Mouse (Mus musculus) E14TG2a.4 (cell line): ENCODE measurements around the gene Trim8.

Experiments used
- H3K27me3 ChIP-seq: 2 replicates; pipeline ENCODE4 v1.6.1; 2014; ENCODE audit warnings: low read length, control low read depth; ENCODE audit not compliant: insufficient read depth
- H3K36me3 ChIP-seq: 2 replicates; pipeline ENCODE4 v1.6.1; 2014; ENCODE audit warnings: low read length, control low read depth; ENCODE audit not compliant: insufficient read depth
- H3K4me1 ChIP-seq: replicated peaks from 2 replicates; pipeline ENCODE4 v1.6.1; 2014; ENCODE audit warnings: low read depth, low read length, control low read depth
- H3K4me3 ChIP-seq: replicated peaks from 2 replicates; pipeline ENCODE4 v1.5.1; 2014; ENCODE audit warnings: mild to moderate bottlenecking, low read length
- H3K9me3 ChIP-seq: 2 replicates; pipeline ENCODE4 v1.6.1; 2014; ENCODE audit warnings: low read length, control low read depth
- CTCF ChIP-seq: conservative IDR thresholded peaks from 2 replicates; pipeline ENCODE4 v1.5.1; 2014; ENCODE audit warnings: low read length
- NANOG ChIP-seq: IDR thresholded peaks from 2 replicates; pipeline ENCODE4 v1.6.1; 2014; ENCODE audit warnings: borderline replicate concordance, low read length, mixed read lengths
- POU5F1 ChIP-seq: IDR thresholded peaks from 2 replicates; pipeline ENCODE4 v1.6.1; 2014; ENCODE audit warnings: low read length, borderline replicate concordance

The Trim8 gene

DNA sequence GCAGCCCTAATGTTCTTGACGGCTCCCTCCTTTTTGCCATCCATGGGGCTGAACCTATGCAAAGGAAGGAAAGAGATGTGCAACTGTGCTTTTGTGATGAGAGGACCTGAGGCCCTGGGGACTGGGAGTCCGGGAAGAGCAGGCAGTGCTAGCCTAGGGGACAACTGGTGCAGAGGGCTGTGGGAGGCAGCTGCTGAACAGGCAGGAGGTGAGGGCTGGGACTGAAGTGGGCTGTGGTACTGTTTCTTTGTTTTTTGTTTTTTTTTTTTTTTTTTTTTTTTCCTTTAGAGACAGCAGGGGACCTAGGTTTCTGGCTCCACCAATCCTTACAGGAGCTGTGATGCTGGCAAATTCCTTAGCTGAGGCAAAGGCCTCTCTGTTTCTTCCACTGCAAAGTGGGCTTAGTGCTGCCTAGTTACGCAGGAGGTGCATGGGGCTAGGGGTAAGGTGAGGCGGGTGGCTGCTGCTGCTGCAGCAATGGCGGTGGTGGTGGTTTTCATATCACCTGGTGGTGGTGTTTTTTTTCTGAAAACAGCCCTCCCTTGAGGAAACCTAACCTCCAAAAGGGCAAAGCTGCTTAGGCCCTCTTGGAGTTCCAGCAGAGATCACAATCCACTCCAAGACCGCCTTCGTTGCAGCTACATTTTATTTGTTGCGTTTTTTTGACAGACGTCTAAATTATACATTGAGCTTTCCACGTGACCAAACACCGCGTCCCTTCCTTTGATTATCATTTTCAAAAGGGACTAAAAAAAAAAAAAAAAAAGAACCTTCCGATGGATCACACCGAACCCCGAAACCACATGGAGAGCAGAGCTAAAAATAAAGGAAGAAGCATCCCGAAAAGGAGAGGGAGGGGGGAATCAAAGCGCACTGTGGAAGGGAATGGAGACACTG, 26.4 kb downstream of the Trim8 start:
- H3K36me3 ChIP-seq: no peaks in the 10 kb centered on the region
- peaks cover 100% of the 10 kb centered on the region for H3K4me1 ChIP-seq
- H3K4me3 ChIP-seq: peak overlapping the region; percentile 60
- H3K9me3 ChIP-seq: no peaks in the 10 kb centered on the region
- no peak for TF ChIP-seq CTCF
- TF ChIP-seq POU5F1: no peak
- TF ChIP-seq NANOG: no peak
- 0 out of 2 replicates have a peak, but pooled peaks cover 4% of the 10 kb centered on the region for H3K27me3 ChIP-seq

GRCm38 (mm10) chr19:46528529-46529213, 27.2 kb downstream of the Trim8 start:
- peaks cover 100% of the 10 kb centered on the region for H3K4me1 ChIP-seq
- no peaks in the 10 kb centered on the region for H3K9me3 ChIP-seq
- no peaks in the 10 kb centered on the region for H3K36me3 ChIP-seq
- 0 out of 2 replicates have a peak, but pooled peaks cover 4% of the 10 kb centered on the region for H3K27me3 ChIP-seq
- peak overlapping the region; percentile 60 for H3K4me3 ChIP-seq
- TF ChIP-seq POU5F1 (no peak), CTCF (no peak), NANOG (no peak)

GRCm38 (mm10) chr19:46529601-46530448, 28.3 kb downstream of the Trim8 start:
- no peaks in the 10 kb centered on the region for H3K36me3 ChIP-seq
- H3K27me3 ChIP-seq: 0 out of 2 replicates have a peak, but pooled peaks cover 4% of the 10 kb centered on the region
- no peaks in the 10 kb centered on the region for H3K9me3 ChIP-seq
- peaks cover 97% of the 10 kb centered on the region for H3K4me1 ChIP-seq
- peak; percentile 33; the same call in 1 of the 2 replicates for TF ChIP-seq NANOG
- no peak for TF ChIP-seq CTCF
- TF ChIP-seq POU5F1: no peak
- H3K4me3 ChIP-seq: peak overlapping the region; percentile 60

- TF ChIP-seq CTCF (no peak), NANOG (no peak), POU5F1 (no peak)
- Histone ChIP-seq H3K4me3 (peak overlapping the region; percentile 52), H3K4me1 (peaks cover 90% of the 10 kb centered on the region), H3K36me3 (no peaks in the 10 kb centered on the region), H3K27me3 (0 out of 2 replicates have a peak, but pooled peaks cover 4% of the 10 kb centered on the region), H3K9me3 (no peaks in the 10 kb centered on the region)
Measured at GRCm38 (mm10) chr19:46530449-46530990, 29.0 kb downstream of the Trim8 start.

DNA sequence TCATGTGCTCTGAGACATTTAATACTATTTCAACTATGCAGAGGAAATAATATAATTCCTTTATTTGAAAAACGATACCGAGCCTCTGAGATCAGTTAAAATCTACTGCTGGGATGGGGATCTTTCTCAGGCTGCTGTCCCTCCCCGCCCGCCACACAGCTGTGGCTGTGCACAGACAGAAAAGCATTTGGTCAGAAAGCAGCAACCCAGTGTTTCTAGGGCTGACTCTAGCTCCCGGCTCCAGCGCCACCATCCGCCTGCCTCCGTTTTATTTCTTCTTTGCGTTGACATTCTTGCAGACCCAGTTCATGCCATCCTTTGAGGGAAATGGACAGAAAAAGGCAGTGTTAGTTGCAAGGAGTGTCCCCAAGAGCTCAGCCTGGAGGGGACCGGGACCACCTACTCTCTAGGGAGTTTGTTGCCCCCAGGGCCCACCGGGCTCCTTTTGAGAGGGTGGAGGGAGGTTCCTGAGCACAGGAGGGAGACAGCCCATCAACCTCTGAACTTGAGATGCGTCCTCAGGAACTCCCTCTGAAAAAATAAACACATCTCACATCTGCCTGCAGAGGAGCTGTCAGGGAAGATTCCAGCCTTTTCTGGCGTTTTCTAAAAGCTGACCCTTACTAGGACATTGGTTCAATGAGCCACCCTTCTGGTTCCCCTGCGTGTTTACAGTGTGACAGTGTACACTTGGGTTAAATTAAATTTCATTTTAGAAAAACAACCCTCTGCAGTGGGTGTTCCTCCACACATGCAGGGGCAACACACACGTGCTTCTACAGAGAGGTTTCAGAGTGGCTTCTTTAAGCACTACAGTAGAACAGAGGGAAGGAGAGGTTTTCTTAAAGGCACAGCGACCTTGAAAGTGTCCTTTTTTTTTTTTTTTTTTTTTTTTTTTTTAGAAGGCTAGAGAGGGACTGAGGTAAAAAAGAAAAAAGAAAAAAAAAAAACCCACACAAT, 29.8 kb downstream of the Trim8 start:
- Histone ChIP-seq H3K4me1 (peaks cover 82% of the 10 kb centered on the region), H3K9me3 (no peaks in the 10 kb centered on the region), H3K27me3 (0 out of 2 replicates have a peak, but pooled peaks cover 4% of the 10 kb centered on the region), H3K4me3 (peak overlapping the region; percentile 52), H3K36me3 (no peaks in the 10 kb centered on the region)
- no peak for TF ChIP-seq NANOG
- TF ChIP-seq POU5F1: no peak
- TF ChIP-seq CTCF: no peak

GRCm38 (mm10) chr19:46532031-46532688, 30.7 kb downstream of the Trim8 start:
- H3K4me1 ChIP-seq: peaks cover 74% of the 10 kb centered on the region
- H3K4me3 ChIP-seq: peak overlapping the region; percentile 52
- 0 out of 2 replicates have a peak, but pooled peaks cover 4% of the 10 kb centered on the region for H3K27me3 ChIP-seq
- no peak for TF ChIP-seq CTCF
- TF ChIP-seq POU5F1: no peak
- no peak for TF ChIP-seq NANOG
- no peaks in the 10 kb centered on the region for H3K36me3 ChIP-seq
- no peaks in the 10 kb centered on the region for H3K9me3 ChIP-seq

DNA sequence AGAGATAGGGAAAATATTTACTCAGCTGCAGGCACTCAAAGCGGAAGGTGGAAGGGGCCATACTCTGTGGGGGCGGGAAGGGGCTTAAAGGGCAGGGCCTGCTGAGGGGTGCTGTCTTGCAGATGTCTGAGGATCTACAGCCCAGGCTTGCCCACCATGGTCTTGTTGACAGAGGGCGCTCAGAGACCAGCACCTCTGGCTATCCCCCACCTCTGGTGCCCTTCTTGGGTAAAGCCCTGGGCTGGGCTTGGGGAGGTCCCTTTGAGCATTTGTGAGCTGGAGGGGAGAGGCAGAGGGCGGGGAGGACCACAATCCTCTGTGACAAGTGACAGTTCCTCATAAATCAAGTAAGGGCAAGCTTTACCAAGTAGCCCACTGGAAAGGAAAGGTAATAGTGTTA, 31.6 kb downstream of the Trim8 start:
- Histone ChIP-seq H3K36me3 (no peaks in the 10 kb centered on the region), H3K27me3 (0 out of 2 replicates have a peak, but pooled peaks cover 4% of the 10 kb centered on the region), H3K4me3 (0 out of 2 replicates have a peak overlapping the region, but pooled peaks have one; percentile 26), H3K4me1 (peaks cover 68% of the 10 kb centered on the region), H3K9me3 (no peaks in the 10 kb centered on the region)
- TF ChIP-seq NANOG (no peak), POU5F1 (no peak), CTCF (no peak)
